Mouse (Mus musculus): ENCODE results near the gene Bcl11a. TPM values are rescaled to one million over a fixed set of nuclear protein-coding genes. Genes with fewer than 3 reads are reported as not detected.
A peak's percentile ranks its signal among the peaks of the same experiment; 100 is the strongest.

Bcl11a gene
- total RNA-seq (2014; rRNA removed), result 32.2 and 32.3 TPM in 2 replicates
- polyA plus RNA-seq (2015; fragmentation: Nextera tagmentation; extraction: Ambion mirVana), result 69.8 and 73.5 TPM in 2 replicates

DNA sequence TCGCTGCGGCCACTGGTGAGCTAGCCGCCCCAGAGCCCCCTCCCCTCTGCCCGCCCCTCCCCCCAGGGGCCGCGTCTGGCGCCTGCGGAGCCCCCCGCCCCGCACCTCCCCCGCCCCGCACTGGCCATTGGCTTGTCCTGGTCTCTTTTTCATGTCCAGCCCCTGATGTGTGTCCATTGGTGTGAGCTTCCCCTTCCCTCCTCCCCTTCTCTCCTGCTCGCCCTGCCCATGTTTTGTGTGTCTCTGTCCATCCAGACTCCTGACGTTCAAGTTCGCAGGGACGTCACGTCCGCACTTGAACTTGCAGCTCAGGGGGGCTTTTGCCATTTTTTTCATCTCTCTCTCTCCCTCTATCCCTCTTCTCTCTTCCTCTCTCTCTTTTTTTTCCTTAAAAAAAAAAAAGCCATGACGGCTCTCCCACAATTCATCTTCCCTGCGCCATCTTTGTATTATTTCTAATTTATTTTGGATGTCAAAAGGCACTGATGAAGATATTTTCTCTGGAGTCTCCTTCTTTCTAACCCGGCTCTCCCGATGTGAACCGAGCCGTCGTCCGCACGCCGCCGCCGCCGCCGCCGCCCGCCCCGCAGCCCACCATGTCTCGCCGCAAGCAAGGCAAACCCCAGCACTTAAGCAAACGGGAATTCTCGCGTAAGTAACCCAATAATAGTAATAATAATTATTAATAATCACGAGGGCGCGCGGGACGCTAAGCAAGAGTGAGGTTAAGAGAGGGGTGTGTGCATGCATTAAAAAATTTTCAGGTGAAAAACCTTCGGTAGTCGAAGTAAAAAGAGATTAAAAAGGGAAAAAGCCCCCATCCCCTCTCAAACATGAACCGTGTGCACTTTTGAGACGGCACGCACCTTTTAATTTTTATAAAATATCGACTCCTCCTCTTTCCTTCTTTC is at the start of gene Bcl11a:
Gene Bcl11a, plus strand, starts transcription at position 262 of the 911 bp plus-strand sequence.
- peak within 1 kb of the TSS; percentile 74 for H3K9ac ChIP-seq (replicated peaks; ENCODE audit: low read length)
- H3K4me1 ChIP-seq (ENCODE audit: insufficient read depth, low read length), result 0 out of 2 replicates have a peak, but pooled peaks cover 7% of the 10 kb centered on the region
- H3K4me2 ChIP-seq (ENCODE audit: low read depth, low read length), result peak within 1 kb of the TSS; percentile 100
- peak; percentile 67 for ATAC-seq
- no peaks in the 10 kb centered on the region for H3K9me3 ChIP-seq (ENCODE audit: low read length)
- peak within 1 kb of the TSS; percentile 69 for H3K4me3 ChIP-seq (ENCODE audit: low read length)
- peak; percentile 85 for DNase-seq (ENCODE audit: low spot score)
- TF ChIP-seq CTCF (IDR thresholded peaks at IDR 0.05; ENCODE audit: low read depth), result no peak
- WGBS, result 1% methylated on average over 38 of the region's 51 CpGs
- H3K27ac ChIP-seq, result peak within 1 kb of the TSS; percentile 93
- H3K27me3 ChIP-seq (ENCODE audit: insufficient read depth, low read length), result 0 out of 2 replicates have a peak, but pooled peaks cover 5% of the 10 kb centered on the region
- H3K36me3 ChIP-seq (ENCODE audit: insufficient read depth, low read length), result no peaks in the 10 kb centered on the region

DNA sequence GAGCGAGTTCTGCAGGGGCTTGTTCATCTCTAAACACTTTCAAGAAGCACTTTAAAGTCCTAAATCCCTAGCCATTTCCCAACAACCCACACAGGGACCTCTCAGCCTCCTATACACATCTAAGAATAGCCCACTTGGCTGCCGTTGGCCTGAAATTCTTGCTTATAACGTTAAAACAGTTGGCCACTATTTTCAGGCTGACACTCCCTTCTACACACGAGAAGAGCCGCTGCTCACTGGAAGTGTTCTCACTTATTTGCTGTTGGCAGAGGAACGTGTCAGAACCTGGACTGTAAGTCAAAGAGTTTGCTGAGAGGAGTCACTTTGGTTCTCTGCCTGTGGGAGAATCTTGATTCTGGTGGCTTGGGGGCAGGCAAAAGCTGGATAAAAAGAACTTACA is 33.8 kb upstream of the Bcl11a start:
- Histone ChIP-seq H3K9me3 (ENCODE audit: low read length) (no peaks in the 10 kb centered on the region), H3K27ac (no peak overlapping the region), H3K4me2 (ENCODE audit: low read depth, low read length) (no peak overlapping the region), H3K9ac (replicated peaks; ENCODE audit: low read length) (no peak overlapping the region), H3K27me3 (ENCODE audit: insufficient read depth, low read length) (no peaks in the 10 kb centered on the region), H3K4me3 (ENCODE audit: low read length) (no peak overlapping the region), H3K36me3 (ENCODE audit: insufficient read depth, low read length) (no peaks in the 10 kb centered on the region), H3K4me1 (ENCODE audit: insufficient read depth, low read length) (no peaks in the 10 kb centered on the region)
- 71% methylated on average over 6 of the region's 6 CpGs for WGBS
- TF ChIP-seq CTCF (IDR thresholded peaks at IDR 0.05; ENCODE audit: low read depth), result no peak
- DNase-seq (ENCODE audit: low spot score) (no peak), ATAC-seq (no peak)

DNA sequence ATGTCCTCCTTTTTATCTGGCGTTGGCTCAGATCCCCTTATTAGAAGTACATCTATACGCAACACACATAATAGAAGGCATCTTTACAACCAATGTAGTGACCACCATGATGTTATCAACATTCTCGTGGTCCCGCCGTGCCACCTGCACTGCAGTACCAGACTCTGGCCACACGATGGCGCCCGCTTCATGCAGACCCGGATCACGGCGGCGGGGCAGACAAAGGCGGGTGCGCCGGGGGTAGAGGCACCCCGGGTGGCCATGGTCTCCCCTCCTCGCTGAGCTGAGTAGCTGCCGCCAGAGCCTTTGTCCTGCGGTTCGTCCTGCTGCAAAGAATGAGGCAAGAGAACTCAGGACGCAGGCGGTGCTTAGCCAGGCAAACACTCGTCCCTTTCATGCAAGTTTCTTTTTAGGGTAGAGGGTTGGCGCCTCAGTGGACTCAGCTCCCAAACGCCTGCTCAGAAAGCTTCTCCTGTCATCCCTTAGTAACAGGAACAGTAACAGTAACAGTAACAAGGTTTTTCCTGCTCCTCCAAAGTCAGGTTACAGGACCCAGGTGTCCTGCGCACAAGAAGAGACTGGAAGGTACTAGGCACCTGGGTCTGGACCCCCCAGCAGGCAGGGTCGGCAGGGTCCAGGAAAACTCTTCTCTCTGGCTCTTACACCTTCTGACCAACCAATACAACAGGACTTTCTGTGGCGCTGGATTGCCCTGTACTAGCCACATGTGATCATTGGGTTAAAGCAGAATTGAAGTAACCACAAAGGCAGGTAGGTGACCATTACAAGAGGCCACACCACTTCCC is 28.4 kb upstream of the Bcl11a start:
- Histone ChIP-seq H3K9ac (replicated peaks; ENCODE audit: low read length) (peak overlapping the region; percentile 49), H3K27ac (no peak overlapping the region), H3K4me2 (ENCODE audit: low read depth, low read length) (peak overlapping the region; percentile 81), H3K36me3 (ENCODE audit: insufficient read depth, low read length) (no peaks in the 10 kb centered on the region), H3K4me1 (ENCODE audit: insufficient read depth, low read length) (no peaks in the 10 kb centered on the region), H3K27me3 (ENCODE audit: insufficient read depth, low read length) (no peaks in the 10 kb centered on the region), H3K9me3 (ENCODE audit: low read length) (no peaks in the 10 kb centered on the region), H3K4me3 (ENCODE audit: low read length) (peak overlapping the region; percentile 51)
- ATAC-seq, result peak; percentile 87
- peak; percentile 100 for TF ChIP-seq CTCF (IDR thresholded peaks at IDR 0.05; ENCODE audit: low read depth)
- WGBS, result 4% methylated on average over 28 of the region's 28 CpGs
- peak; percentile 85 for DNase-seq (ENCODE audit: low spot score)

DNA sequence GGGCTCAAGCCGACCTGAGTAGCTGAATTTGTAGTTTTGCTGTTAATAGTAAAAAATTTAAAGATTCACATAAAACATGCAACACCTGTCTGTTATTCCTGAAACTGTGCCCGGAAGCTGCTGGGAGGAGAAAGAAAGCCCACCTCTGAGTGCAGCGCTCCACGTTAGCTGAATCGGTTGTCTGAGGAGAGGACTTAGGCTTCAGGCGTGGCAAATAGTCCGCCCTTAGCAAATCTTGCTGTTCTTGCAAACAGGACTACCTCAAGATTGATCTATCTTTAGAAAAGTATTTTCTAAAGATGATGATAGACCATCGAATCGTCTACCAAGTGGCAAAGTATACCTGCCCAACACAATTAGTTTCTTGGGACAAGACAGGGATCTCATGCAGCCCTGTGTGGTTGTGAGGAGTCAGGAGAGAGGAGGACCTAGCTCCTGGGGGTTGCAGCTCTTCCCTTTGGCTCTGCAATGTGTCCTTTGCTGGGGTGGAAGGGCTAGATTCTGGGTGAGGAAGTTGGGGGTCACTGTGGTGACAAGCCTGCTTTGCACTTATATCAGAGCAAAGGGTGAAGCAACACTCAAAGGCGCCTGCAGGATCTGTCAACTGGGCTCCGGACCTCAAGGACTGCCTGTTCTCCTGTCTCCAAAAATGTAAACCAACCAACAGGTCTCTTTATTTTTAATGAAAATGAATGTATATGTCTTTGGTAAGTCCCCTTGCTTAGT is 27.7 kb upstream of the Bcl11a start:
- H3K27me3 ChIP-seq (ENCODE audit: insufficient read depth, low read length), result no peaks in the 10 kb centered on the region
- ATAC-seq (no peak), DNase-seq (ENCODE audit: low spot score) (no peak)
- peak overlapping the region; percentile 81; the same call in 1 of the 2 replicates for H3K4me2 ChIP-seq (ENCODE audit: low read depth, low read length)
- WGBS, result 77% methylated on average over 11 of the region's 11 CpGs
- H3K4me3 ChIP-seq (ENCODE audit: low read length), result no peak overlapping the region
- no peak for TF ChIP-seq CTCF (IDR thresholded peaks at IDR 0.05; ENCODE audit: low read depth)
- no peak overlapping the region for H3K9ac ChIP-seq (replicated peaks; ENCODE audit: low read length)
- no peak overlapping the region for H3K27ac ChIP-seq
- H3K9me3 ChIP-seq (ENCODE audit: low read length), result no peaks in the 10 kb centered on the region
- no peaks in the 10 kb centered on the region for H3K4me1 ChIP-seq (ENCODE audit: insufficient read depth, low read length)
- no peaks in the 10 kb centered on the region for H3K36me3 ChIP-seq (ENCODE audit: insufficient read depth, low read length)

DNA sequence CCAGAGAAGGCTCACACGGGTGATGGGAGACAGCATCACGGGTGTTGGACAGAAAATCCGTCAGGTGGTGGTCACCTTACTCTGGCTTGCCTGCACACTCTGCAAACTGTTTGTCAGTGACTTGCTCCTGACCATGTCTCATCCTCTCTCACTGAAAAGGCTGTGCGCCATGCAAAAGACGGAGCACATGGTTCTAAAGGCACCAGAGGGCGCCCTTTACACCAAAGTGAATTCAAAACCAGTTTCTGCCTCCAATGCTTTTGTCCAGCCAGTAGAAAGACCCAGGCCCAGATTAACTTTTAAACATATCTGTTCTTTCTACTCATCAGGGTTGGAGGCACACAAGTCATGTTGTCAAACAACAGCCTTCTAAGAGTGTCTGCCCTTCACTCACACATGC is 25.0 kb upstream of the Bcl11a start:
- TF ChIP-seq CTCF (IDR thresholded peaks at IDR 0.05; ENCODE audit: low read depth), result peak; percentile 50
- Histone ChIP-seq H3K4me3 (ENCODE audit: low read length) (no peak overlapping the region), H3K9me3 (ENCODE audit: low read length) (no peaks in the 10 kb centered on the region), H3K27ac (no peak overlapping the region), H3K4me1 (ENCODE audit: insufficient read depth, low read length) (no peaks in the 10 kb centered on the region), H3K27me3 (ENCODE audit: insufficient read depth, low read length) (no peaks in the 10 kb centered on the region), H3K9ac (replicated peaks; ENCODE audit: low read length) (no peak overlapping the region), H3K36me3 (ENCODE audit: insufficient read depth, low read length) (no peaks in the 10 kb centered on the region), H3K4me2 (ENCODE audit: low read depth, low read length) (no peak overlapping the region)
- peak; percentile 53 for DNase-seq (ENCODE audit: low spot score)
- 67% methylated on average over 6 of the region's 6 CpGs for WGBS
- no peak for ATAC-seq

DNA sequence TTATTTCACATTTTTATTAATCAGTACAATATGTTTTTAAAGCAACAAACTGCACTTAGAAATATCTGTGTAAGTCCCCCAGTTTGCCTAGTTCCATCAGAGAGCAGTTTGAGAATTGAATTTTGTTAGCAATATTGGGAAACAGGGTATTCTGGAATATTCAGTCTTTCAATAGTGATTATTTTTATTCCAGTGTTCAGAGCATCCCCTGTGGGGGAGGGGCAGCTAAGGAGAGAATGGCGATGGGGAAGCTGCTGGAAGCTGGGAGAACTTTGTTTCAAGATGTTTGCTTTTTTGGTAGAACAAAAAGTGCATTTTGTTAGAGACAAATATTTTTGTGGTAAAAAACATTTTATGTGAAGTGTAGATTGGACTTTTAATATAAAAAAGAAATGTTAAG is 18.7 kb upstream of the Bcl11a start:
- 21% methylated on average over 1 of the region's 1 CpGs for WGBS

More for the DNA sequence above, 18.7 kb upstream of the Bcl11a start:
- Histone ChIP-seq H3K27me3 (ENCODE audit: insufficient read depth, low read length) (no peaks in the 10 kb centered on the region), H3K4me3 (ENCODE audit: low read length) (no peak overlapping the region), H3K4me2 (ENCODE audit: low read depth, low read length) (no peak overlapping the region), H3K9ac (replicated peaks; ENCODE audit: low read length) (no peak overlapping the region), H3K36me3 (ENCODE audit: insufficient read depth, low read length) (no peaks in the 10 kb centered on the region), H3K27ac (no peak overlapping the region), H3K9me3 (ENCODE audit: low read length) (no peaks in the 10 kb centered on the region), H3K4me1 (ENCODE audit: insufficient read depth, low read length) (peaks cover 12% of the 10 kb centered on the region)
- TF ChIP-seq CTCF (IDR thresholded peaks at IDR 0.05; ENCODE audit: low read depth), result no peak
- DNase-seq (ENCODE audit: low spot score) (no peak), ATAC-seq (no peak)
